Mouse (Mus musculus): ENCODE measurements at regions not wholly inside any gene's neighbourhood (a gene's known extent, or its start where the extent isn't known, plus 50 kb on each side); places are given as distances from the start of the nearest gene placed in this dataset.

DNA sequence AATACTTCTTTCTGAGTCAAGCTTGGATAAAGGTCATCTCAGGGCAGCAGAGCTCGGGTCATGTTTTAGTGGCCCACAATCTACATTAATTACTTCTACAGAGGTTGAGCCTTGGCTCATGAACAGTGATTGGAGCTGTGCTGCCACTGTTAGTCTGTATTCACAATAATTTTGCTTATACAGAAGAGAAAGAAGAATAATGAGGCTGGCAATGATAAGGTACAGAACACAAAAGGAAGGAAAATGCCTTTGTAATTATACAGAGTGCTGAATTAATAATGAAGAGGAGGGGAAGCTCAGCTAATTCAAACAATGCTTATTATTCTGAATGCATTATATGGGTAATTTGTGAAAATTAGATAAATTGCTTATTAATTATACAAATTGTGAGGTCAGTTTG, 573.9 kb upstream of the Cblb start:
- DNase-seq (ENCODE audit: low spot score in 2 of 2), result no peak

DNA sequence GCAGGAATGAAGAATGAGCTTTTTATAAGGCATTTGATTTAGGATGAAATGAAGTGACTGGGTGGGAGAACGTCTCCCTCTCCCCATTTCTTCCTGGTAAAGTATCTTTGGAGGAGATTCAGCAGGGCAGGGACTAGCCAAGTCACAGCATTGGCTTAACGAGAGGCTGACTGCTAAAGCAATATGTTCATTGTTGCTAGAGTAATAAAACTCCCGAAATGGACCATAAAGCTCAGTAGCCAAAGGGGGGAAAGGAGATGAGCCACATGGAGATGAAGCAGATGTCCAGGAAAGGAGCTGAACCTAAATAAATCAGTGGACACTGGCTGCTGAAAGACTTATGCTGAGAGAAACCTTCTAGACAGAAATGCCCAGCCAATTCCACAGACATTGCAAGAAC, 555.3 kb upstream of the Cblb start:
- DNase-seq (ENCODE audit: low spot score in 2 of 2), result no peak

GRCm38 (mm10) chr16:51496096-51496495, 534.9 kb upstream of the Cblb start:
- DNase-seq (ENCODE audit: low spot score in 2 of 2), result no peak

DNA sequence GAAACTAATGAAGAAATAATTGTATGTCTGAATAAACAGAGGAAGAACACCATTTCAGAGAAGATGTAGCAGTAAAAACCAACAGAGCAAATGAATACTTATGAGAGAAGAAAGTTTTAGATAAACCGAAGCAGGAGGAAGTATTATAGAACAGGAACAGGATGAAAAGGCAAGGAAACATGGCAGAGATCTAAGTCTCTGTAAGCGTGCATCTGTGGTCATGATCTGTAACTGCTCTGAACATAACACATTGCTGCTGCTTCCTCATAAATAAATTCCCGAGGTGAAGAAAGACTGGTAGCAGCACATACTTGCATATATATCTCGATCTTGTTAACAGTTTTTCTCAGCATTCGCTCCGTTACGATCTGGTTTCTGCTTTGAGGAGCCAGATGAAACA, 533.2 kb upstream of the Cblb start:
- DNase-seq (ENCODE audit: low spot score in 2 of 2), result no peak

DNA sequence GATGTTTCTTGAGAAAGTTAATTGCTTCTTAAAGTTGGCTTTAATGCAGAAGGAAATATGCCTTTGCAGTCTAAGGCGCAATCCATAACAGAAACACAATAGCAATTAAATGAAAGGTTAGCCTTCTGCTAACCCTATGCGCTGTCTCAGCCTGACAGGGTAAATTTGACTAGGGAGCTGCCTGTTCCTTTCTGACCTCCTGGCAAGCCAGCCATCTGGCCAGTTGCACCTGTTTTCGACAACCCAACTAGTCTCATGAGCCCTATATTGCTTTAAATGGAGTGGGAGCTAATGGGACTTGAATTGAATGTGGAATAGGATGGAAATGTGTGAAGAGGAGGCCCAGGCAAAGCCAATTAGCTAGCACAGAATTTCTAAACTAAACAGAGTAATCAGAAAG, 513.9 kb upstream of the Cblb start:
- no peak for DNase-seq (ENCODE audit: low spot score in 2 of 2)

DNA sequence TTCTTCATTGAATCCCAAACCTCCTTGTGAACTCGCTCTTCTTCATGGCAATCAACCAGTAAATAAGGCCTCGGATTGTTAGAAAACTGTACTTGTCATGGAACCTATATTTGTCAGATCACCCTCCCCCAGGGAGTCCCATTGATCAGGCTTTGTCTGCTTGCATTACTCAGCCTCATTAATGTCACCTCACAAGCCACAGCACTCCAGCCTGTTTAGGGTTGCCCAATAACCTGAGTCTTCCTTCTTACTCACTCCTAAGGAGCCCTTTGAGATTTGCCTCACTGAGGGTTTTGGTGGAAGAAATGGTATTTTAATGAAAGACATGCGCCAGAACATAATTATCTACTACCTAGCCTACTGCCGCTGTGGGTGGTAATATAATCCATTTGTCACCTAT, 510.3 kb upstream of the Cblb start:
- no peak for DNase-seq (ENCODE audit: low spot score in 2 of 2)

DNA sequence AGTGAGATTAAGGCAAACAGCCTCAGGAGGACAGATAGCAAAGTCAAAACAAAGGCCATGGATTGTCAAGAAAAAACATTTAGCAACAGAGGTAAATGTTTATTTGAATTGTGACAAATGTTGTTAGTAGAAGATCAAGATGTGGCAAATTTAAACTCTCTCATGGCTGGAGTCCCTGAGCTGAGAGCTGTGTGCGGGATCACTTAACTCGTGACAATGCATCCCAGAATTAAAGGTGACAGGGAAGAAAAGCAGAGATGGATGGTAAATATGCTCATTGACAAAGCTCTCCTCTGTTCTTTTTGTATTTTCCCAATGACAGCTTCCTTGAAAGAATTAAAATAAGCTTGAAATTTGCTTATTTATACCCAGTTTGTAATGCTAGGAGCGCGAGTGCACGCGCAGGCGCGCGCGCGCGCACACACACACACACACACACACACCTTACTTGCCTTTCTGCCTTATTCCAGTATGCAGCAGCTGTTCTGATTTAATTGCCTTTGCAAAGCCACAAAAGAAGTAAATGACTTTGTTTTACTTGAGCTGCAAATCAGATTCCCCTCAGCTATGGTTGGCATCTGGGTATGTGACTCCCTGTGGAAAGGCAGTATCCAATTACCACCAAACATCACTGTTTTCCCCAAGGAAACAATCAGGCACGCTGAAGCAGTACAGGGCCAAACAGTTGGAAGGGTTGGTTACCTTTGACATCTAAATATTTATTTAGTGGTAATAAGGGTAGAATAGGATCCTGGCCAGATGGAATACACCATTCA, 509.5 kb upstream of the Cblb start:
- DNase-seq (ENCODE audit: low spot score in 2 of 2), result no peak

DNA sequence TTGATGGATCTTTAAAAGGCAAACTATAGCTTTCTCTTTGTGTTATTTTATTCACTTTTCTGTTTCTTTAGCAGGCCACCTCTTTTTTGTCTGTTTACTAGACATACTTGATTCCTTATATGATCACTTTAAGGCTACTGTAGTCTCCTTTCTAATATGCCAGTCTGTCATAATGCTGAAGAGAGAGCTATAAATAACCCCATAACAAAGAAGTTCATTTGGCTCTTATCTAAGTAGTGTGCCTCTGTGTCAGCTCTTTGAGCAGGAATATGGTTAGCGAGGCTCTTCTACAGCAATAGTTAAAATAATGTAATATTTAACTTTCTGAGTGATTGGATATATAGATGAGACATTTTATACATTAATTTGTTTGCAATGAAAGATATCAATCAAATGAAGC, 507.0 kb upstream of the Cblb start:
- no peak for DNase-seq (ENCODE audit: low spot score in 2 of 2)

DNA sequence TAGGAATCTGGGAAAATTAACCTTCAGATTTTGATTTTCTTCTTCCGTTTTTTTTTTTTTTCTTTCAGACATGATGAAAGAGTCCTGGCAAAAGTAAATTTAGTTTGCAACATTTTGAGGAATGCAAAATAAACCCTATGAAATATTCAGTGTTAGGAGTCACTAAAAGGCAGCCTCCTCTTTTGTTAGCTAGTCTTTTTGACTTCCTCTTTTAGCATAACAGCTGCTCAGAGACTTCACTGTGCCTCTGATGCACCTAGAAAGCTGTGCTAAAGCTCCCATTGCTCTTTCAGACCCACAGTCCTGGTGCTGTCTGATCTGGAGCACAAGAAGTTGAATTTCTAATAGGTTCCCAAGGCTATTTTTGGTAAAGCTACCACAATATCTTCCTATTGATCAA, 498.5 kb upstream of the Cblb start:
- DNase-seq (ENCODE audit: low spot score in 2 of 2), result no peak

DNA sequence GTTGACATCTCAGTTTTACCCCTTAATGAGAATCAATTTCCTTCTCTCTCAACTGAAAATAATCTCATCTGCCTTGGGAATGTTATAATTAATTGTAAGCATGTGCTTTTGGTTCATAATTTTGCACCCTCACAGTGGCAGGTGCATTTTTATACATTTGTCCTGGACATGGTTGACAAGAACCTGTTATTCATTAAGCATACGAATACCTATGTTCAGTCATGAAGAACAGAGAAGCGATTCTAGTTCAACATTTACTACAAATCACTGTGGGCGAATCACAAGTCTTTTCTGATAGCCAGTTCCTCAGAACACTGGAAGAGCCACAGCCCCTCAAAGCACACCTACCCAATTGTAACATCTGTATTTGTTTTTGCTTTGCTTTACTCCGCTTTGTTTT, 487.3 kb upstream of the Cblb start:
- no peak for DNase-seq (ENCODE audit: low spot score in 2 of 2)

DNA sequence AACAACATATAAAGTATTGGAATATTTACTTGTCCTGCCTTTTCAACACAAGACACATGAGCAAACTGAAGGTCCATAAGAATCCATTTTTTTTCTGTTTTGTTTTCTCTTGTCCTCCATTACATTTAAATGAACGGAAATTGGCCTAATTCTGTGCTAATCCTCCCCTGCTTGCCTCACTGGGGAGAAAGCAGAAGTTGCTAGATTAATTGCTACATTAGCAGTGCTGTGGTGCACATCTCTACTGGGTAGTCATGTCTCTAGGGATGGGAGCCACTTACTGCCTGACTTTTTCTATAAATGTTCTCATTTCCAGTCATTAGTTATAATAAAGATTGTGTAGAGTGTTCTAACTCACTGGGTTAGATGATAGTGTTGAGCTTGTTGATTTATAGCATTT, 484.0 kb upstream of the Cblb start:
- no peak for DNase-seq (ENCODE audit: low spot score in 2 of 2)

- no peak for DNase-seq (ENCODE audit: low spot score in 2 of 2)
These were observed 468.0 kb upstream of the Cblb start for GRCm38 (mm10) chr16:51562866-51563658.

- no peak for DNase-seq (ENCODE audit: low spot score in 2 of 2)
These were observed 467.0 kb upstream of the Cblb start for GRCm38 (mm10) chr16:51564064-51564463.

DNA sequence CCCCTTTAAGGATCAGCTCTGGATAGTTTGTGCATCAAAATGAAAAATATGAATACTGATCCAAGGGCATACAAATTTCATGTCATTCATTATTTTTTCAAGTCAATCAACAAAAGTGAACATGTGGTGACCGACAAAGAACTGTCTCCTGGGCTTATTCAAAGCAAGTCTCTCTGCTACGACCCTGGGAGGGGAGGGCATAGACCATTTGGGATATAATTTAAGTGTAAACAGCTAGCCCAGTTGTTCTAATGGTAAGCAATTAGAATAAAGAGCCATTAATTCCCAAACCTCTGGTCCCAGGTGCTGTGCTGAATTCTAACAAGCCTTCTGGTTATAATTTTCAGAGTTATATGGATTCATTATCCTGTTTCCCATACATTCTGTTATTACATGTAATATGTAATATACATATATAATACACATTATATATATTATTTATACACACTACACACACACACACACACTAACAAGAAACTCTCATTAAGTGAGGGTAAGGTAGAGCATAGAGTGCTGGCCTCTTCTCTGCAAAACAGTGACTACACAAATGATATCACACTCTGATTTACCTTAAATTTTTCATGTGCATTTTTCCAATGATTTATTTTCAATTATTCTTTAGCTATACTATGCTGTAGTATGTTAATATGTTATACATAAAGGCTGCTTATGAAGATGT, 453.0 kb upstream of the Cblb start:
- no peak for DNase-seq (ENCODE audit: low spot score in 2 of 2)

- no peak for DNase-seq (ENCODE audit: low spot score in 2 of 2)
These were observed 450.5 kb upstream of the Cblb start for GRCm38 (mm10) chr16:51580525-51580924.

GRCm38 (mm10) chr16:51589924-51590397, 441.1 kb upstream of the Cblb start:
- DNase-seq (ENCODE audit: low spot score in 2 of 2), result no peak

DNA sequence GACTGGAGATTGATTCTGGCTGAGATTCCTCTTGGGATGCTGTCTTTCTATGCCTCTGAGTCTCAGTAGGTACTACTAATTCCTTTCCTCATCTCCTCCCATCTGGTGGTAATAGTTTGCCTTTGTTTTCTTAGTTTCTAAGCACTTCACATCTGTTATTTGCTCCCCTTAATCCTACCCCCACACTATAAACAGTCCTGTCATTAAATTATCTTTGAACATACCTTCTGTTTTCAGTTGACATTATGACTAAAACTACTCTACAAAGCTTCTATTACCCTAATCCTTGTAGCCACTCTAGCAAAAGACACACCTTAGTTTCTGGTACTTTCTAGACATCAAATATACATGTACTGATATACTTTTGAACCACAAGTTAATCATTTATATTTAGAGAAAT, 413.4 kb upstream of the Cblb start:
- DNase-seq (ENCODE audit: low spot score in 2 of 2), result no peak

DNA sequence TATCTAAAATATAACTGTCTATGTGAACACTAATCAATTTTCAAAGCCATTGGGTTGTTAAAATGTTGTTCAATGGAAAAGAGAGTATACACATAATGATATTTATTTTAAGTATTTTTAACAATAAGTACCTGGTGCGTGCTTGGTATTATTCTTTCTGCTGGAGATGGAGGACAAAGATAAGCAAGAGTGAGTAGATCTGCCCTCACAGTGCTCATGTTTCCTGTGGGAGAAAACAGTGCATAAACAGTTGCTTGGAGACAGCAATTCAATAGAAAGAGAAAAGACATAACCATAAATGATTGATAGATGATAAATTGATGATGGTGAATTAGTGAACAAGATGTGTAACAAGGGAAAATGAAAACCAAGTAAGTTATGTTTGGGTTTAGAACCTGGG, 384.4 kb upstream of the Cblb start:
- DNase-seq (ENCODE audit: low spot score in 2 of 2), result no peak

DNA sequence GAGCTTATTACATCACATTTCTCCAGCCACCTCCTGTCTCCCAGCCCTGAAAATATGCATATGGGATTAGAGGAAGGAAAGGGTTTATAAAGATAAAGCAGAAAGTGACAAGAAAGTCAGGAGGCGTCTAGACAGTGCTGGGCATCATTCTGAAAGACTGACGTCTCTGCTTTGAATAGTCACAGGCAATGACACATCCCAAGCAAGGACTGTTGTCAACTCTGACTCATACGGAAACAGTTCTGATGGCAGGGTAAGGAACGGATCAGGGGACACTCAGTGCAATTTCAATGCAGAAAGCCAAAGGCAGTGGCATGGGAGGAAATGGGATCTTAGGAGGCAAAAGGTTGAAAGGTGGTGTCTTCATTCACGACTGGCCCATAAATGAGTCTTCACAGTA, 380.9 kb upstream of the Cblb start:
- no peak for DNase-seq (ENCODE audit: low spot score in 2 of 2)

DNA sequence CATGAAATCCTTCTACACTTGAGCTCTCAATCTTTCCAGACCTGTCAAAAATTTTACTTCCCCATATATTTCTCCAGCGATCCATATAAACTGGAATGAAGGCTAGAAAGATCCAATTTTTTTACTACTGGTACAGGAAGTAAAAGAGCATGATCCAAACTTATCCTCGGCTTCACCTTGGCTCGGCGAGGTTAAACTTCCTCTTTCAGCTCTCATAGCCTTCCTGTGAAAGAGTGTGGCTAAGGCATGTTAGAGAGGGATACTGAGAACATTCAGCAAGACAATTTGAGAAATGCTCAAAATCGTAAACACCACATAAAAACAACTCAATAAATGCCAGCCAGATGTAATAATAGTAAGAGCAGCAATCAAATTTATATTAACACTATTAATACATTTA, 380.3 kb upstream of the Cblb start:
- DNase-seq (ENCODE audit: low spot score in 2 of 2), result no peak

- DNase-seq (ENCODE audit: low spot score in 2 of 2), result no peak
These were observed 369.3 kb upstream of the Cblb start for GRCm38 (mm10) chr16:51661693-51662092.

GRCm38 (mm10) chr16:51664325-51664724, 366.7 kb upstream of the Cblb start:
- DNase-seq (ENCODE audit: low spot score in 2 of 2), result no peak
